Mouse (Mus musculus): ENCODE measurements at regions not wholly inside any gene's neighbourhood (a gene's known extent, or its start where the extent isn't known, plus 50 kb on each side); places are given as distances from the start of the nearest gene placed in this dataset.

- no peak for DNase-seq (ENCODE audit: extremely low spot score, low spot score)
- Histone ChIP-seq H3K27ac (no peak overlapping the region), H3K27me3 (ENCODE audit: poor library complexity, severe bottlenecking) (no peaks in the 10 kb centered on the region), H3K36me3 (replicated peaks) (no peaks in the 10 kb centered on the region), H3K4me3 (no peak overlapping the region), H3K4me1 (no peaks in the 10 kb centered on the region), H3K9me3 (no peaks in the 10 kb centered on the region)
- WGBS = 84% methylated on average over 8 of the region's 8 CpGs
These were observed 109.7 kb upstream of the Tab2 start for GRCm38 (mm10) chr10:8065746-8066145.

- H3K27me3 ChIP-seq (ENCODE audit: poor library complexity, severe bottlenecking) = no peaks in the 10 kb centered on the region
- H3K27ac ChIP-seq = no peak overlapping the region
- no peak overlapping the region for H3K4me3 ChIP-seq
- no peaks in the 10 kb centered on the region for H3K9me3 ChIP-seq
- no peak for DNase-seq (ENCODE audit: extremely low spot score, low spot score)
- WGBS = 83% methylated on average over 2 of the region's 2 CpGs
- no peaks in the 10 kb centered on the region for H3K36me3 ChIP-seq (replicated peaks)
- peaks cover 4% of the 10 kb centered on the region; the same call in 1 of the 2 replicates for H3K4me1 ChIP-seq
These were observed 108.3 kb upstream of the Tab2 start for GRCm38 (mm10) chr10:8064281-8064680.

GRCm38 (mm10) chr10:8063458-8064090 is 107.5 kb upstream of the Tab2 start:
- H3K4me1 ChIP-seq = peaks cover 4% of the 10 kb centered on the region; the same call in 1 of the 2 replicates
- H3K9me3 ChIP-seq = no peaks in the 10 kb centered on the region
- no peak overlapping the region for H3K4me3 ChIP-seq
- H3K36me3 ChIP-seq (replicated peaks) = no peaks in the 10 kb centered on the region
- no peak overlapping the region for H3K27ac ChIP-seq
- WGBS = 87% methylated on average over 5 of the region's 5 CpGs
- no peak for DNase-seq (ENCODE audit: extremely low spot score, low spot score)
- no peaks in the 10 kb centered on the region for H3K27me3 ChIP-seq (ENCODE audit: poor library complexity, severe bottlenecking)

- DNase-seq (ENCODE audit: extremely low spot score, low spot score) = no peak
- no peak overlapping the region for H3K27ac ChIP-seq
- no peaks in the 10 kb centered on the region for H3K9me3 ChIP-seq
- H3K36me3 ChIP-seq (replicated peaks) = no peaks in the 10 kb centered on the region
- peaks cover 4% of the 10 kb centered on the region; the same call in 1 of the 2 replicates for H3K4me1 ChIP-seq
- H3K27me3 ChIP-seq (ENCODE audit: poor library complexity, severe bottlenecking) = no peaks in the 10 kb centered on the region
- H3K4me3 ChIP-seq = no peak overlapping the region
These were observed 105.0 kb upstream of the Tab2 start for GRCm38 (mm10) chr10:8060987-8061386.

GRCm38 (mm10) chr10:8059769-8060168 is 103.7 kb upstream of the Tab2 start:
- no peaks in the 10 kb centered on the region for H3K9me3 ChIP-seq
- H3K36me3 ChIP-seq (replicated peaks) = no peaks in the 10 kb centered on the region
- WGBS = 88% methylated on average over 1 of the region's 1 CpGs
- peaks cover 4% of the 10 kb centered on the region; the same call in 1 of the 2 replicates for H3K4me1 ChIP-seq
- DNase-seq (ENCODE audit: extremely low spot score, low spot score) = no peak
- H3K4me3 ChIP-seq = no peak overlapping the region
- no peaks in the 10 kb centered on the region for H3K27me3 ChIP-seq (ENCODE audit: poor library complexity, severe bottlenecking)
- H3K27ac ChIP-seq = no peak overlapping the region

- H3K4me1 ChIP-seq = peaks cover 4% of the 10 kb centered on the region; the same call in 1 of the 2 replicates
- H3K36me3 ChIP-seq (replicated peaks) = no peaks in the 10 kb centered on the region
- H3K4me3 ChIP-seq = no peak overlapping the region
- no peak for DNase-seq (ENCODE audit: extremely low spot score, low spot score)
- H3K9me3 ChIP-seq = no peaks in the 10 kb centered on the region
- WGBS = 87% methylated on average over 5 of the region's 5 CpGs
- H3K27ac ChIP-seq = no peak overlapping the region
- no peaks in the 10 kb centered on the region for H3K27me3 ChIP-seq (ENCODE audit: poor library complexity, severe bottlenecking)
These were observed 101.8 kb upstream of the Tab2 start for GRCm38 (mm10) chr10:8057855-8058254.

- Histone ChIP-seq H3K27ac (no peak overlapping the region), H3K27me3 (ENCODE audit: poor library complexity, severe bottlenecking) (no peaks in the 10 kb centered on the region), H3K9me3 (no peaks in the 10 kb centered on the region), H3K4me1 (peaks cover 4% of the 10 kb centered on the region; the same call in 1 of the 2 replicates), H3K36me3 (replicated peaks) (no peaks in the 10 kb centered on the region), H3K4me3 (no peak overlapping the region)
- no peak for DNase-seq (ENCODE audit: extremely low spot score, low spot score)
- 80% methylated on average over 6 of the region's 6 CpGs for WGBS
These were observed 99.3 kb upstream of the Tab2 start for GRCm38 (mm10) chr10:8055293-8055692.

GRCm38 (mm10) chr10:8043416-8044163 is 87.6 kb upstream of the Tab2 start:
- Histone ChIP-seq H3K9me3 (no peaks in the 10 kb centered on the region), H3K4me3 (no peak overlapping the region), H3K36me3 (replicated peaks) (no peaks in the 10 kb centered on the region), H3K27ac (no peak overlapping the region), H3K4me1 (peaks cover 11% of the 10 kb centered on the region), H3K27me3 (ENCODE audit: poor library complexity, severe bottlenecking) (no peaks in the 10 kb centered on the region)
- WGBS = 86% methylated on average over 3 of the region's 3 CpGs
- no peak for DNase-seq (ENCODE audit: extremely low spot score, low spot score)

GRCm38 (mm10) chr10:8042306-8042705 is 86.3 kb upstream of the Tab2 start:
- Histone ChIP-seq H3K4me3 (no peak overlapping the region), H3K36me3 (replicated peaks) (no peaks in the 10 kb centered on the region), H3K27me3 (ENCODE audit: poor library complexity, severe bottlenecking) (no peaks in the 10 kb centered on the region), H3K27ac (no peak overlapping the region), H3K9me3 (no peaks in the 10 kb centered on the region), H3K4me1 (peaks cover 24% of the 10 kb centered on the region)
- WGBS = 96% methylated on average over 6 of the region's 6 CpGs
- DNase-seq (ENCODE audit: extremely low spot score, low spot score) = no peak

GRCm38 (mm10) chr10:8041790-8042189 is 85.8 kb upstream of the Tab2 start:
- Histone ChIP-seq H3K4me3 (no peak overlapping the region), H3K9me3 (no peaks in the 10 kb centered on the region), H3K36me3 (replicated peaks) (no peaks in the 10 kb centered on the region), H3K27ac (no peak overlapping the region), H3K4me1 (peaks cover 29% of the 10 kb centered on the region), H3K27me3 (ENCODE audit: poor library complexity, severe bottlenecking) (no peaks in the 10 kb centered on the region)
- DNase-seq (ENCODE audit: extremely low spot score, low spot score) = no peak
- WGBS = 62% methylated on average over 8 of the region's 8 CpGs

- Histone ChIP-seq H3K27me3 (ENCODE audit: poor library complexity, severe bottlenecking) (no peaks in the 10 kb centered on the region), H3K4me1 (peaks cover 48% of the 10 kb centered on the region), H3K36me3 (replicated peaks) (no peaks in the 10 kb centered on the region), H3K4me3 (peak overlapping the region; percentile 14; the same call in 1 of the 2 replicates), H3K27ac (peak overlapping the region; percentile 78), H3K9me3 (no peaks in the 10 kb centered on the region)
- WGBS = 24% methylated on average over 5 of the region's 5 CpGs
- DNase-seq (ENCODE audit: extremely low spot score, low spot score) = peak; percentile 70
These were observed 82.1 kb upstream of the Tab2 start for GRCm38 (mm10) chr10:8037986-8038631.

GRCm38 (mm10) chr10:8036293-8036692 is 80.3 kb upstream of the Tab2 start:
- Histone ChIP-seq H3K4me3 (no peak overlapping the region), H3K27me3 (ENCODE audit: poor library complexity, severe bottlenecking) (no peaks in the 10 kb centered on the region), H3K9me3 (no peaks in the 10 kb centered on the region), H3K4me1 (peaks cover 44% of the 10 kb centered on the region), H3K27ac (peak overlapping the region; percentile 30; the same call in 1 of the 2 replicates), H3K36me3 (replicated peaks) (no peaks in the 10 kb centered on the region)
- WGBS = 73% methylated on average over 4 of the region's 4 CpGs
- DNase-seq (ENCODE audit: extremely low spot score, low spot score) = no peak

- H3K4me1 ChIP-seq = peaks cover 44% of the 10 kb centered on the region
- no peak overlapping the region for H3K4me3 ChIP-seq
- H3K27ac ChIP-seq = no peak overlapping the region
- H3K27me3 ChIP-seq (ENCODE audit: poor library complexity, severe bottlenecking) = no peaks in the 10 kb centered on the region
- H3K36me3 ChIP-seq (replicated peaks) = no peaks in the 10 kb centered on the region
- no peaks in the 10 kb centered on the region for H3K9me3 ChIP-seq
- 52% methylated on average over 1 of the region's 1 CpGs for WGBS
- no peak for DNase-seq (ENCODE audit: extremely low spot score, low spot score)
These were observed 79.3 kb upstream of the Tab2 start for GRCm38 (mm10) chr10:8035310-8035709.
